Mouse (Mus musculus) hindbrain, embryonic 14.5 days (tissue): ENCODE results near the gene Tmem115. TPM values are rescaled to one million over a fixed set of nuclear protein-coding genes. Genes with fewer than 3 reads are reported as not detected.

Source experiments
- ATAC-seq: fragments of 200-750 bp; cut with Nextera tagmentation; 2 replicates; pipeline ENCODE4 v1.8.0; 2017; ENCODE audit warnings: moderate number of reproducible peaks, mild to moderate bottlenecking, moderate TSS enrichment, moderate library complexity; ENCODE audit not compliant: low FRiP score
- DNase-seq: peaks from one replicate; pipeline ENCODE4 v3.0.0-alpha.2; 2015; ENCODE audit warnings: low spot score
- H3K27ac ChIP-seq: fragments of 300-500 bp; sonication (generic); 2 replicates; pipeline ENCODE4 v1.5.1; 2014; ENCODE audit warnings: mild to moderate bottlenecking, moderate library complexity
- H3K27me3 ChIP-seq: fragments of 300-500 bp; sonication (generic); 2 replicates; pipeline ENCODE4 v1.6.1; 2014; ENCODE audit warnings: mild to moderate bottlenecking, low read length, mixed read lengths; ENCODE audit not compliant: control insufficient read depth, insufficient read depth
- H3K36me3 ChIP-seq: fragments of 300-500 bp; sonication (generic); replicated peaks from 2 replicates; pipeline ENCODE4 v1.6.1; 2014; ENCODE audit not compliant: control insufficient read depth, insufficient read depth
- H3K4me1 ChIP-seq: fragments of 300-500 bp; sonication (generic); replicated peaks from 2 replicates; pipeline ENCODE4 v1.6.1; 2014; ENCODE audit warnings: antibody characterized with exemption, low read length, mixed read lengths; ENCODE audit not compliant: control insufficient read depth, insufficient read depth
- H3K4me2 ChIP-seq: fragments of 300-500 bp; sonication (generic); replicated peaks from 2 replicates; pipeline ENCODE4 v1.6.1; 2014; ENCODE audit warnings: mild to moderate bottlenecking, moderate library complexity
- H3K4me3 ChIP-seq: fragments of 300-500 bp; sonication (generic); replicated peaks from 2 replicates; pipeline ENCODE4 v1.5.1; 2014; ENCODE audit warnings: mild to moderate bottlenecking, low read length
- H3K9ac ChIP-seq: fragments of 300-500 bp; sonication (generic); 2 replicates; pipeline ENCODE4 v1.6.1; 2014
- H3K9me3 ChIP-seq: fragments of 300-500 bp; sonication (generic); 2 replicates; pipeline ENCODE4 v1.6.1; 2016; ENCODE audit warnings: low read length; ENCODE audit not compliant: control insufficient read depth
- WGBS: fragments of 180-500 bp; shearing (Covaris S2); extraction: QIAGEN DNeasy Blood & Tissue Kit; methylation state at CpG from one replicate; pipeline ENCODE4 v1.1.7; 2014; 5-methylcytosine and 5-hydroxymethylcytosine counted together
- polyA plus RNA-seq: library from polyadenylated mRNA; unstranded; fragments of >200 nt; fragmentation: Nextera tagmentation; extraction: Ambion mirVana; gene quantifications from 2 replicates; pipeline ENCODE4 v1.2.1, GENCODE M21; 2014

Tmem115 gene
- polyA plus RNA-seq, 1 experiment from 2014 or later: 47.1 TPM

GRCm38 (mm10) chr9:107566041-107566709 is 32.4 kb downstream of the Tmem115 start:
- Histone ChIP-seq H3K27me3 (no peaks in the 10 kb centered on the region), H3K27ac (no peak overlapping the region), H3K36me3 (peaks cover 41% of the 10 kb centered on the region), H3K4me1 (peaks cover 31% of the 10 kb centered on the region), H3K4me2 (peak overlapping the region; percentile 13), H3K4me3 (no peak overlapping the region), H3K9ac (no peak overlapping the region), H3K9me3 (no peaks in the 10 kb centered on the region)
- no peak for ATAC-seq
- 61% methylated on average over 15 of the region's 15 CpGs for WGBS
- DNase-seq: peak; percentile 73

- no peak for ATAC-seq
- no peak for DNase-seq
- H3K4me1 ChIP-seq: peaks cover 38% of the 10 kb centered on the region
- WGBS: 71% methylated on average over 3 of the region's 3 CpGs
- H3K27me3 ChIP-seq: no peaks in the 10 kb centered on the region
- peak overlapping the region; percentile 73; the same call in 1 of the 2 replicates for H3K27ac ChIP-seq
- no peak overlapping the region for H3K9ac ChIP-seq
- no peak overlapping the region for H3K4me3 ChIP-seq
- H3K36me3 ChIP-seq: peaks cover 41% of the 10 kb centered on the region
- H3K4me2 ChIP-seq: peak overlapping the region; percentile 83
- no peaks in the 10 kb centered on the region for H3K9me3 ChIP-seq
These were observed 33.1 kb downstream of the Tmem115 start for GRCm38 (mm10) chr9:107566855-107567254.

GRCm38 (mm10) chr9:107567702-107568319 is 34.1 kb downstream of the Tmem115 start, which contains the start of gene Hyal2:
Hyal2 (plus strand) TSS chr9:107567945.
- H3K27me3 ChIP-seq: no peaks in the 10 kb centered on the region
- ATAC-seq (no peak), DNase-seq (no peak)
- peak within 1 kb of the TSS; percentile 83 for H3K4me2 ChIP-seq
- H3K9ac ChIP-seq: peak within 1 kb of the TSS; percentile 87
- no peaks in the 10 kb centered on the region for H3K9me3 ChIP-seq
- peak within 1 kb of the TSS; percentile 82 for H3K4me3 ChIP-seq
- 4% methylated on average over 18 of the region's 18 CpGs for WGBS
- H3K27ac ChIP-seq: peak within 1 kb of the TSS; percentile 73
- H3K36me3 ChIP-seq: peaks cover 45% of the 10 kb centered on the region
- peaks cover 38% of the 10 kb centered on the region for H3K4me1 ChIP-seq

- Histone ChIP-seq H3K36me3 (peaks cover 53% of the 10 kb centered on the region), H3K9me3 (no peaks in the 10 kb centered on the region), H3K4me3 (peak overlapping the region; percentile 82), H3K4me2 (peak overlapping the region; percentile 83), H3K27me3 (no peaks in the 10 kb centered on the region), H3K4me1 (peaks cover 38% of the 10 kb centered on the region), H3K9ac (peak overlapping the region; percentile 87), H3K27ac (peak overlapping the region; percentile 73)
- whole genome bisulfite sequencing: under 1% methylated on average over 41 of the region's 41 CpGs
- peak; percentile 88 for DNase-seq
- ATAC-seq: peak; percentile 86
These were observed 34.9 kb downstream of the Tmem115 start for GRCm38 (mm10) chr9:107568331-107569261.

- H3K9me3 ChIP-seq: no peaks in the 10 kb centered on the region
- H3K4me1 ChIP-seq: peaks cover 33% of the 10 kb centered on the region
- ATAC-seq (peak; percentile 28), DNase-seq (no peak)
- H3K9ac ChIP-seq: peak overlapping the region; percentile 87
- H3K4me3 ChIP-seq: peak overlapping the region; percentile 82
- H3K27ac ChIP-seq: peak overlapping the region; percentile 73
- no peaks in the 10 kb centered on the region for H3K27me3 ChIP-seq
- 0% methylated on average over 23 of the region's 23 CpGs for WGBS
- H3K4me2 ChIP-seq: peak overlapping the region; percentile 83
- peaks cover 56% of the 10 kb centered on the region for H3K36me3 ChIP-seq
These were observed 35.5 kb downstream of the Tmem115 start for GRCm38 (mm10) chr9:107569270-107569669.

- WGBS: 52% methylated on average over 13 of the region's 13 CpGs
- Histone ChIP-seq H3K4me1 (peaks cover 33% of the 10 kb centered on the region), H3K36me3 (peaks cover 61% of the 10 kb centered on the region), H3K9me3 (no peaks in the 10 kb centered on the region), H3K9ac (peak overlapping the region; percentile 87), H3K4me3 (peak overlapping the region; percentile 82), H3K27ac (peak overlapping the region; percentile 73), H3K27me3 (no peaks in the 10 kb centered on the region), H3K4me2 (peak overlapping the region; percentile 83)
- no peak for DNase-seq
- no peak for ATAC-seq
These were observed 36.3 kb downstream of the Tmem115 start for GRCm38 (mm10) chr9:107570016-107570415.

GRCm38 (mm10) chr9:107570845-107571244 is 37.1 kb downstream of the Tmem115 start:
- Histone ChIP-seq H3K36me3 (peaks cover 52% of the 10 kb centered on the region), H3K4me2 (peak overlapping the region; percentile 83), H3K9me3 (no peaks in the 10 kb centered on the region), H3K9ac (peak overlapping the region; percentile 87; the same call in 1 of the 2 replicates), H3K4me3 (peak overlapping the region; percentile 82; the same call in 1 of the 2 replicates), H3K27ac (no peak overlapping the region), H3K4me1 (peaks cover 33% of the 10 kb centered on the region), H3K27me3 (no peaks in the 10 kb centered on the region)
- 94% methylated on average over 21 of the region's 21 CpGs for WGBS
- no peak for DNase-seq
- no peak for ATAC-seq

DNA sequence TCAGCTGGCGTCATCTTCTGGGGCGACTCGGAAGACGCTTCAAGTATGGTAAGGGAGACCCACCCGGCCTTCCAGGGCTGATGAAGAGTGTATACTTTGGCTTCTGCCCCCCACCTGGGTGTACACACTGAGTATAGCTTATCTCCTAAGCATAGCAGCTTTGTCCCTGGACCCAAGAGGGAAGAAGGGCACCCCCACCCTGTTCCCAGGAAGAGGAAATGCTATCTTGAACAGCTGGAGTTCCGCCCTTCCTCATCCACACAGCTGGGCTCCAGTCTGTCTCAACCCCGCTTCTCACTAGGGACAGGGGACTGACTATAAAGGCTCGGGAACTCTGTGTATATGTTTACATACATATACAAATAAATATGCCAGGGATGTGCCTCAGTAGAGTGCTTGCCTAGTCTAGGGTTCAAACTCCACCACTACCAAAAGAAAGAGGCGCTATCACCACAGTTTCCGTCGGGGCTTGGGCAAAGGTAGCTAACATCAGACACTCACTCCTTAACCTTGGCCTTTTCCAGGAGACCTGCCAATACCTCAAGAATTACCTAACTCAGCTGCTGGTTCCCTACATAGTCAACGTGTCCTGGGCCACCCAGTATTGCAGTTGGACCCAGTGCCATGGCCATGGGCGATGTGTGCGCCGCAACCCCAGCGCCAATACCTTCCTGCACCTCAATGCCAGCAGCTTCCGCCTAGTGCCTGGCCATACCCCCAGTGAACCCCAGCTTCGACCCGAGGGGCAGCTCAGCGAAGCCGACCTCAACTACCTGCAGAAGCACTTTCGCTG is 38.0 kb downstream of the Tmem115 start:
- Histone ChIP-seq H3K36me3 (peaks cover 44% of the 10 kb centered on the region), H3K4me3 (no peak overlapping the region), H3K4me1 (peaks cover 33% of the 10 kb centered on the region), H3K4me2 (peak overlapping the region; percentile 83; the same call in 1 of the 2 replicates), H3K9ac (no peak overlapping the region), H3K9me3 (no peaks in the 10 kb centered on the region), H3K27me3 (no peaks in the 10 kb centered on the region), H3K27ac (no peak overlapping the region)
- 95% methylated on average over 22 of the region's 22 CpGs for WGBS
- no peak for DNase-seq
- no peak for ATAC-seq
